Mouse (Mus musculus) kidney, adult 2 months (tissue): ENCODE results near the gene Coro1c.

Source experiments
- CTCF ChIP-seq: fragments of 200-500 bp; conservative IDR thresholded peaks from 2 replicates; pipeline ENCODE4 v1.5.1; 2011; ENCODE audit warnings: low read depth, mild to moderate bottlenecking, control low read depth, low read length, moderate library complexity, mixed read lengths; ENCODE audit not compliant: insufficient read depth, insufficient read length
- POLR2A ChIP-seq: fragments of 200-500 bp; IDR thresholded peaks from one replicate; pipeline ENCODE4 v1.6.1; 2011; ENCODE audit warnings: low read depth, low read length, control low read depth

GRCm38 (mm10) chr5:113861294-113861693, 47.3 kb downstream of the Coro1c start:
- TF ChIP-seq CTCF = peak; percentile 41; the same call in 1 of the 2 replicates
- TF ChIP-seq POLR2A = no peak
